Mouse (Mus musculus) megakaryocyte, embryonic 14.5 days (primary cell): ENCODE measurements around the gene Gm36210.

Experiments
- FLI1 ChIP-seq: IDR thresholded peaks from 2 replicates; pipeline ENCODE4 v1.6.1; 2012; ENCODE audit warnings: low read length, inconsistent platforms, mixed read lengths
- GATA1 ChIP-seq: IDR thresholded peaks from 3 replicates; pipeline ENCODE4 v1.6.1; 2012; ENCODE audit warnings: mixed read lengths, low read length, inconsistent platforms, borderline replicate concordance

DNA sequence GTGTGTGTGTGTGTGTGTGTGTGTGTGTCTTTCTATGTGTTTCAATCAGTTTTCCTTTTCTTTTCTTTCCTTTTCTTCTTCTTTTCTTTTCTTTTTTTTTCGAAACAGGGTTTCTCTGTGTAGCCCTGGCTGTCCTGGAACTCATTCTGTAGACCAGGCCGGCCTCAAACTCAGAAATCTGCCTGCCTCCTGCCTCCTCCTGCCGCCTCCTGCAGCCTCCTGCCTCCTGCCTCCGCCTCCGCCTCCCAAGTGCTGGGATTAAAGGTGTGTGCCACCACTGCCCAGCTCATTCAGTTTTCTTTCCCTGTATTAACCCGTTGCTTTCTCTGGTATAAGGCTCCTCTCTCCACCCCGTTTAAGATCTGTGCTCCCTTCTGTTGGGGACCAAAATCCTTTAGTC lies 49.0 kb downstream of the Gm36210 start:
- no peak for TF ChIP-seq GATA1
- no peak for TF ChIP-seq FLI1
